Mouse (Mus musculus): ENCODE measurements around the gene St13. TPM values are rescaled to one million over a fixed set of nuclear protein-coding genes. Genes with fewer than 3 reads are reported as not detected.

The St13 gene
- polyA plus RNA-seq (2012; rRNA removed) = 67.1 and 80.0 TPM in 2 replicates

DNA sequence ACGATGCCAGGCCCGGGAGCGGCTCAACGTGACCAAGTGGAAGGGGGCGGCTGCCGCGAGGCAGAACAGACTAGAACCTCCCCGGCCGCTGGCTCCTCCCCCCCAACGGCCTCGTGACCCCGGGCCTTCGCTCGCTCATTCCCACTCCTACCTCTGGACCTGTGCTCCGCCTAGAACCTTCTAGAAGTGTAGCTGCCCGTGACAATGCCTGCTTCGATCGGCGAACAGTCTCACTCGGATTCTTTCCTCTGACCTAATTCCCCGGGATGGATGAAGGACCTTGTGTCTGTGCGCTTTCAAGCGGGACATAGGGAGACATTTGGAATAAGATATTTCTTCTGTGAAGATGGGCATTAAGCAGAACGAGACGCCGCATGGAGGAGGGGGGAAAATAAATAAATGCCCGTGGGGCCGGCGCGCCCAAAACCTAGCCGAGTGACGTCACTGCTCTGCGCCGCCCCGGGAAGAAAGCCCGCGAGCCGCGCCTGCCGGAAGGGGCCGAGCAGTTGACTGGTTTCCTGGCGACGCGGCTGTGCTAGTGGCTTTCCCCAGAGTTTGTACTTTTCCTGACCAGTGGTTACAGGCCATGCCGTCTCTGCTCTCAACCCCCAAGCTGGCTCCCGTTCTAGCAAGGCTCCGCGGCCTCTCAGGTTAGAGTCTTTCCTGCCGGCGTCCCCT, at the start of gene St13, which contains the start of gene Xpnpep3:
Gene St13 (minus strand): TSS at position 440 of the 678 bp plus-strand sequence.
Gene Xpnpep3 (plus strand): TSS at position 501 of the 678 bp plus-strand sequence.
- peak; percentile 98 for DNase-seq (ENCODE audit: low spot score)

DNA sequence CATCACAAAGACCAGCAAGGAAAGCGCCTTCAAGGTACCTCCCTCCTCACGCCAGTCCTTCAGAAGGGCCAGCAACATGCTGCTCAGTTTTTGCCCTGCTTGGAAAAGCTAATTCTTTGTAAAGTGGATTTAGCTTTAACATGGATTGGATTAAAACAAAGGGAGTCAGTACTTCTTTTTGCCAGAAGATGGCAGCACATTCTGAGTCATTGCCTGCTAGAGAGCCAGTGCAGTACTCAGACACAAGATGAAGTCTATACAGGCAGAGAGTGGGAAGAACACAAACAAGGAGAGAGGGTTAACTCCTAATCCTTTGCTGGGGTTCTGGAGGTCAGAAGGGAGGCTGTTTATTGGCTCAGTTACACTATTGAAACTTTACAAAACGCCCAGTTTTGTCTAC, 48.6 kb upstream of the St13 start:
- no peak for DNase-seq (ENCODE audit: low spot score)

GRCm38 (mm10) chr15:81439236-81439635, 39.4 kb upstream of the St13 start:
- no peak for DNase-seq (ENCODE audit: low spot score)

DNA sequence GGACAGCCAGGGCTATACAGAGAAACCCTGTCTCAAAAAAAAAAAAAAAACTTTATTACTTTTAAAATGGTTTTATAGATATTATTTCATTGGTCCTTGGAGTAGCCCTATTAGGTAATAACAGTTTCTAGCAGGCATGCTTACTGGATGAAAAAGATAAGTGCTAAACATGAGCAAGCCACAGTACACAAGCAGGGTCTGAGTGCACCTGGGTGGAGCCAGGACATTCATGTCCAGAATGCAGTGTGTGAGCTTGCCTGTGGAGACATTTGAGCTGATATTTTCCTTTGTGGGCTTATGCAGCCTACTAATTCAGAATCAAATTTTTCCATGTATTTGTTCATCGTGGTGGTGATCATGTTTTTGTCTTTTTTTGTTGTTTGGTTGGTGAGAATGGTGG, 38.5 kb upstream of the St13 start:
- DNase-seq (ENCODE audit: low spot score) = no peak

- no peak for DNase-seq (ENCODE audit: low spot score)
Observed at GRCm38 (mm10) chr15:81431195-81431594, 31.3 kb upstream of the St13 start.

- no peak for DNase-seq (ENCODE audit: low spot score)
Observed at GRCm38 (mm10) chr15:81427947-81428346, 28.1 kb upstream of the St13 start.

GRCm38 (mm10) chr15:81425311-81425710, 25.4 kb upstream of the St13 start:
- no peak for DNase-seq (ENCODE audit: low spot score)

- DNase-seq (ENCODE audit: low spot score) = no peak
Observed at GRCm38 (mm10) chr15:81422156-81422681, 22.3 kb upstream of the St13 start.

GRCm38 (mm10) chr15:81421454-81421853, 21.6 kb upstream of the St13 start:
- DNase-seq (ENCODE audit: low spot score) = no peak

DNA sequence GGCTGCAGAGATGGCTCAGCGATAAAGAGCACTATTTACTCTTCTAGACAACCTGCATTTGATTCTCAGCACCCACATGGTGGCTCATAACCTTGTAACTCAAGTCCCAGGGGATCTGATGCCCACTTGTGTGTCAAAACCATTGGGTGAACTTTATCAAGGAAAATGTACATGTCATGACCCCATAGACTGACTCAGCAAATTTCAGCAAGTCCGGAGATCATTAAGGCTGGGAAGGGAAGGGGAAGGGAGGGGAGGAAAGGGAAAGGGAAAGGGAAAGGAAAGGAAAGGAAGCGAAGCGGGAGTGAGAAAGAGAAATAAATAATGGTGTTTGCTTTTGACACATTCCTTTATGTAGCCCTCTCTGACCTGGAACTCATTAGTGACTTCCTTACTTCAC, 18.2 kb upstream of the St13 start:
- no peak for DNase-seq (ENCODE audit: low spot score)

- DNase-seq (ENCODE audit: low spot score) = peak; percentile 28
Observed at GRCm38 (mm10) chr15:81416763-81417310, 17.0 kb upstream of the St13 start.

DNA sequence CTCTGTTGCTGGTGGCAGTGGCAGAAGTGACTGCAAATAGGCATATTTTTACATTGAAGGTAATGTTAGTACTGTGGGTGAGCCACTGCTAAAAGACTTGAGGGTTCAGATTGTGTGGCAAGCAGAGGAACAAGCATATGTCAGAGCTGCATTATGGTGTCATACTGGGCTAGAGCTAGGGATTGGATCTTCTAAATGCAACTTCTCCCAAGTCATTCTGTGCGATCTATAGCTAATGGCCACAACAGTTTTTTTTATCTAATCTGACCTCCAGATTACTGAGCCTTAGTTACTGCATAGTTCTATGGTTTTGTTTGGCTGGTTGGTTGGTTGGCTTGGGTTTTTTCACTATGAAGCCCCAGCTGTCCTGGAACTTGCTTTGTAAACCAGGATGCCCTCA, 8.3 kb upstream of the St13 start, which contains the start of gene Dnajb7:
Gene Dnajb7 (minus strand): TSS at position 101 of the 400 bp plus-strand sequence.
- no peak for DNase-seq (ENCODE audit: low spot score)

DNA sequence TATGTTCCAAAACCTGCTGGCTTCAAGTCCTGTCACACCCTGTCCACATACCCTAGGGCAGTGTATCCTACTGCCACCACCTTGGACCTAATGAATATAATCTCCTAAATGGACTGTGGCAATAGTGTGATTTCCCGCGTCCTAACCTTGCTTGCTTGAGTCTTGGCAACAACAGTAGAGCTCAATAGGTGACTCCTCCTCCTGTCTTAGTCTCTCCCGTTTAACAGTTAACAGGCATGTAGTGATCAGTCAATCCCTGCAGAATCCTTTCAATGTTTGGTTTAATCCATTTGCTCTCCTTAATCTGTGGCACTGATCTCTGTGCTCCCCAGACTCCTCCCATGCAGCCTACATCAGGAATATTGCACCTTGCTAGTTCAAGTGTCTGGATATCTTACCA, 5.1 kb upstream of the St13 start:
- DNase-seq (ENCODE audit: low spot score) = no peak

DNA sequence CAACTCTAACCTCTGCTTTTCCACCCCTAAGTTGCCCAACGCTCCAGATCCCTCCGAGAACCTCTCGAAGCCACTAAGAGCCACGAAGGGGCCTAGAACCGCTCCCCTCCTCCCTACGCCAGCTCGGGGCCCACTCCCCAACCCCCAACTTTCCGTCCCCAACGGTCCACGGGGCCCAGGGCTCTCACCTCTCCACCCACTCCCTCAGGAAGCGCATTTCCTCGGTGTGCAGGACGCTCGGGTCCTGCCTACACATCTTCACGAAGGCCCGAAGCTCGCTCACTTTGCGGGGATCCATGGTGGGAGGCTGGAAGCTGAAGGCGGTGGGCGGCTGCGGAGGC, 610 bp downstream of the St13 start:
- no peak for DNase-seq (ENCODE audit: low spot score)

DNA sequence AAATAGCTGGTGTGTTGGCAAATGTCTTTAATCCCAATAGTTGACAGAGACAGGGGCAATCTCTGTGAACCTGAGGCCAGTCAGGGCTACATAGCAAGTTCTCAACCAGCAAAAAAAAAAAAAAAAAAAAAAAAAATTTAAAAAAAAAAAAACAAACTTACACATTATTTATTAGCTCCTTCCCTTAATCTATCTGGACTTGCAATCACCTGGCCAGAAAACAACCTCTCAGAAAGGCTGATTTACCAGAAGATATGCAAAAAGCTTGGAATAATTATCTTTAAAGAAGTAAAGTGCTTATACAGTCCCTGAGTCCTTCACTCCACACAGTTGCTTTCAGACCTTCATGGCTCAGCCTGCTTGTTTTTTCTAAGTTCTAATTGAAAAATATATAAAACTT, 1.7 kb downstream of the St13 start:
- DNase-seq (ENCODE audit: low spot score) = no peak

- DNase-seq (ENCODE audit: low spot score) = no peak
Observed at GRCm38 (mm10) chr15:81394211-81394915, 5.5 kb downstream of the St13 start.

GRCm38 (mm10) chr15:81392997-81393396, 6.9 kb downstream of the St13 start:
- DNase-seq (ENCODE audit: low spot score) = no peak

DNA sequence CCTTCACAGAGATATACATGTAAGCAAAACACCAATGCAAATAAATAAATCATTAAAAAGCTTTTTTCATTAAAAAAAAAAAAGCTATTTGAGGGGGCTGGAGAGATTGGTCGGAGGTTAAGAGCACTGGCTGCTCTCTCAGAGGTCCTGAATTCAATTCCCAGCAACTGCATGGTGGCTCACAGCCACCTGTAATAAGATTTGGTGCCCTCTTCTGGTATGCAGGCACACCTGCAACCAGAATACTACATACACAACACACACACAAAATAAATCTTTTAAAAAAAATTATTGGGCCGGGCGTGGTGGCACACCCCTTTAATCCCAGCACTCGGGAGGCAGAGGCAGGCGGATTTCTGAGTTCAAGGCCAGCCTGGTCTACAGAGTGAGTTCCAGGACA, 13.6 kb downstream of the St13 start:
- no peak for DNase-seq (ENCODE audit: low spot score)

DNA sequence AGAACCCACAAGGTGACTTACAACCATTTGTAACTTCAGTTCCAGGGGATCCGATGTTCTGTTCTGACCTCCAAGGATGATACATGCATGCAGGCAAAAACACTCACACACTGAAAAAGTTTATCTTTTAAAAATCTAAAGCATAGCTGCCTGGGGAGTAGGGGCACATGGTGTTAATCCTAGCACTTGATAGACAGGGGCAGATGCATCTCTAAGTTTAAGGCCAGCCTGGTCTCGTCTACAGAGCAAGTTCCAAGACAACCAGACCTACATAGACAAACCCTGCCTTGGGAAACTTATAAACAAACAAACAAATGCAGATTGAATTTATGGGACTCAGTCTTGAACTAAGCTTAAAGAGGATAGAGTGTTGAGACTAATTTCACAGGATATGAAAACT, 21.0 kb downstream of the St13 start:
- DNase-seq (ENCODE audit: low spot score) = no peak

GRCm38 (mm10) chr15:81374621-81375020, 25.3 kb downstream of the St13 start:
- DNase-seq (ENCODE audit: low spot score) = no peak

DNA sequence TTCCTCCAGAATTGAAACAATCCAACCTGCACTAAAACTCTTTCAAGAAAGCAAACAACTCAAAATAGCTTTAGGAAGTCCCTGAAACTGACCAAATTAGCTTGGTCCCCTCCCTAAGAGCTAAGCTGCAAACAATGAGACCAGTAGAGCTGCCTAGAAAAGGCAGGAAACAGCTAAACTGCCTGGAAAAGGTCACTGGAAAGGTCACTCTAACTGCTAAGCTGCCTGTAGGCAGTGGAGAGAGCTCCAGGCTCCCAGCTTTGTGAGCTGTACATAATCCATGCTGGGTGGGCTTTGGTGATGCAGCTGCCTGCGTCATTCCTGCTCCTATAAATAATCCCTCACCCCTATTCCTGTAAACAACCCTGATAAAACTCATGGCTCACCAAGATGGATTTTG, 29.5 kb downstream of the St13 start:
- DNase-seq (ENCODE audit: low spot score) = no peak

- no peak for DNase-seq (ENCODE audit: low spot score)
Observed at GRCm38 (mm10) chr15:81368601-81369000, 31.3 kb downstream of the St13 start.

DNA sequence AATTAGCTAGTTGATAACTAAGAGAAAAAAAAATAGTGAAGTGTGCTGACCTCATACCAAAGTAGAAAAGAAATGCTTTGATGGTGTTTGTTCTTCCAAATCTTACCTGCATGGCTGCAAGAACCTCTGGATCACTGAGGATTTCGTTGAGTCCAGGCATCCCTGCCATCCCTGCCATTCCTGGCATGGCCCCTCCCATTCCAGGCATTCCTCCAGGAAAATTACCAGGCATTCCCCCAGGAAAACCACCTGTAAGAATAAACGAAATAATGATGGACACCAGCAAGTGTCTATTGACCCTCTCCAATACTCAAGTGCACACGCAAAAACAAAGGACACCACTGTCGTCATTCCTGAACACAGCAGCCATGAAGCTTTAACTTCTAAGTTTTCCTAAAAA, 33.6 kb downstream of the St13 start:
- no peak for DNase-seq (ENCODE audit: low spot score)

Data from urinary bladder, adult 2 months (tissue).